Mouse (Mus musculus): Measurements from ENCODE around the gene Slc37a4.
"Not testable (repeated sequence)": the region's sequence is repeated elsewhere in the genome, so short reads cannot be mapped to it uniquely, and the experiment has no call there.

Gene Slc37a4

DNA sequence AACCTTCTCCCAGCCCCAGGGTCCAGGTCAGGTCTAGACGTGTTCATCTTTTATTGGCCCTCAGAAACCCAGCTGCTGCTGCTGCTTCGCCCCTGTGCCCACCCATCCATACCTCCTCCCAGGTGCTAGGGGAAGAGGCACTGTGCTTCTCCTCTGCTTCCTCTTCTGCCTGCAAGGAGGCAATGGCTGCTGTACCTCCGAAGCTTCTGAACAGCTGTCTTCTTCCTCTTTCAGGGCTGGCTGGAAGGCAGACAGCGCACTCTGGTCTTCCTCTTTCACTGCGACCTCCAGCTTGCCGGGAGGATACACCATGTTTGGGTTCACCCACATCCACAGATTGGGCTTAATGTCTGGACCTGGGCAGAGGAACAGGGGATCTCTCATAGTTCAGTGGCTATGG lies 39.1 kb downstream of the Slc37a4 start:
- no peak for DNase-seq (ENCODE audit: low read depth, low spot score)

DNA sequence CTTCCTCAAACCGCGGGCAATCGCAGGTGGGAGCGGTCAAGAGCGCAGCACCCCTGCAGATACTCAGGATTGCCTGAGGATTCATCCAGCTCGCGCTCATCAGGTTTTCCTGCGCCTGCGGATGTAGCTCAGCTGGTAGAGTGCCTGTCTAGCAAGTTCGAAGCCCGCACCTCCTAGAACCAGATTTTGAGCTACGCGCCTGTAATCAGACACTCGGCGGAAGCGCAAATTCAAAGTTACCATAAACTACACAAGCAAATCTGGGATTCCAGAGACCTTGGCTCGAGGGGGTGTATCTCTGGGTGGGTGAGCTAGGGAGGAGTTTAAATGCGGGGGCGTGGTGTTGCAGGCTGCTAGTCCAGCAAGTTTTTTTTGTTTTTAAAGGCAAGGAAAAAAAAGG lies 44.3 kb downstream of the Slc37a4 start, which contains the start of gene Foxr1:
Gene Foxr1, minus strand, starts transcription at position 176 of the 400 bp plus-strand sequence.
- DNase-seq (ENCODE audit: low read depth, low spot score), result no peak

DNA sequence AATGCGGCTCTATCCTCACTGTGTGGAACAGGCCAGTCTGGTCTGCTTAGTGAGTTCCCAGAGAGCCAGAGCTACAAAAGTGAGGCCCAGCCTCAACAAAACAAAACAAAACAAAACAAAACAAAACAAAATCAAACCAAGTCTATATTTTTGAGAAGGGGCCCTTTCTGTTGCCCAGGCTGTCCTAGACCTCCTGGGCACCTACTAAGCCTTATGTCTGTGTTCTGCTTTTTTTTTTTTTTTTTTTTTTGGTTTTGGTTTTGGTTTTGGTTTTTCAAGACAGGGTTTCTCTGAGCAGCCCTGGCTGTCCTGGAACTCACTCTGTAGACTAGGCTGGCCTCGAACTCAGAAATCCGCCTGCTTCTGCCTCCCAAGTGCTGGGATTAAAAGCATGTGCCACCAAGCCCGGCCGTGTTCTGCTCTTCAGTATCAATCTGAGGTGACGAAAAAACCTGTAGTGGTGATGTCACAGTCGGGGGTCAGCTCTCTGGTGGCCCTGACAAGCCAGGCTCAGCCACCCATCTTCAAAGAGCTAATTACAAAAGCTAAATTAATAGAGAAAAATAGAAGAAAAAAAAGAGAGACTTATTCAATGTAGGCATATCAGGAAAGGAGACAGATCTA lies 47.9 kb downstream of the Slc37a4 start:
- not testable (repeated sequence) for DNase-seq (ENCODE audit: low read depth, low spot score)

DNA sequence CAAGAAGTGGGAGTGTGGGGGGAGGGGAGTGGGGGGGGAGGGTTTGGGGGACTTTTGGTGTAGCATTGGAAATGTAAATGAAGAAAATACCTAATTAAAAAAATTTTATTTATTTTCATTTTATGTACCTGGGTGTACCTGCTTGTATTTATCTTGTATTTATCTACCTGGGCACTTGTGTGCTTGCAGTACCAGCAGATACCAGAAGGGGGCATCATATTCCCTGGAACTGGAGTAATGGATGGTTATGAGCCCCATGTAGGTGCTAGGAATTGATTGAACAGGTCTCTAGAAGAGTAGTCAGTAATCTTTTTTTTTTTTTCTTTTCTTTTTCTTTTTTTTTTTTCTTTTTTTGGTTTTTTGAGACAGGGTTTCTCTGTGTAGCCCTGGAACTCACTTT lies 53.7 kb downstream of the Slc37a4 start:
- peak; percentile 71 for DNase-seq (ENCODE audit: low read depth, low spot score)

Measured in CD4-positive, CD25-positive, alpha-beta regulatory T cell, adult 2 months (primary cell).